Mouse (Mus musculus): Measurements from ENCODE around the gene Rgr.
"Not testable (repeated sequence)": the region's sequence is repeated elsewhere in the genome, so short reads cannot be mapped to it uniquely, and the experiment has no call there.

Rgr gene

DNA sequence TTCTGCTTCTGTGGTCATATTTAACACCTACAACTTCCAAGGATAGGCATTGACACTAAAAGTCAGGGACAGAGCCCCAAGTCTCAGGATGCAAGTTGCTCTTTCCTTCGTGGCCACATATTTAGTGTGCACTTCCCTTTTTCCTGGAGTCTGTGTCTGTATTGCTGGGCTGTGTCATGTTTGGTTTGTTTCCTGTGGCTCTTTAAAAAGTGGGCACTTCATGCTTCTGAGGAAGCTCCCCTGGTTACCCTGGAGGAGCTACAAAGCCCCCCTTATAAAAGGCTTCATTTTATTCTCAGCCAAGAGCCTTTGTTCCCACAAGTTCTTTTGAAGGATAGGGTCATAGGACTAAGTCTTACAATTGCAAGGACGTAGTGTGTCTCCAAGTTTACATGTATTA, 45.9 kb downstream of the Rgr start:
- no peak for DNase-seq (ENCODE audit: low read depth, low spot score)

DNA sequence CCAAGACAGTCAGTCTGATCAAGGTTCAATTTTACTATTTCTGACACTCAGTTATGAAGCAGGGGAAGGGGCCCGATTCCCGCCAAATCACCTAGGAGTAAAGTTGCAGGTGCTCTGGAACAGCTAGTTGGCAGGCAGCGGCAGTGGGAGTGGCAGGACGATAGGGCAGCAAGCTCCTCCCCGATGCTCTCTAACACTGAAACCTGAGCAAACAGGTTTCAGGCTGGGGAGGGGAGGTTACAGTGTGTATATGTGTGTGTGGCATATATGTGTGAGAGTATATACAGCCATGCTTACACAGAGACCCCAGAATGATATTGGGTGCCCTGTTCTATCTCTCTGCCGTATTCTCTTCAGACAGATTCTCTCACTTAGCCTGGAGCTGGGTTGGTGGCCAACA, 48.0 kb downstream of the Rgr start:
- DNase-seq (ENCODE audit: low read depth, low spot score), result not testable (repeated sequence)

DNA sequence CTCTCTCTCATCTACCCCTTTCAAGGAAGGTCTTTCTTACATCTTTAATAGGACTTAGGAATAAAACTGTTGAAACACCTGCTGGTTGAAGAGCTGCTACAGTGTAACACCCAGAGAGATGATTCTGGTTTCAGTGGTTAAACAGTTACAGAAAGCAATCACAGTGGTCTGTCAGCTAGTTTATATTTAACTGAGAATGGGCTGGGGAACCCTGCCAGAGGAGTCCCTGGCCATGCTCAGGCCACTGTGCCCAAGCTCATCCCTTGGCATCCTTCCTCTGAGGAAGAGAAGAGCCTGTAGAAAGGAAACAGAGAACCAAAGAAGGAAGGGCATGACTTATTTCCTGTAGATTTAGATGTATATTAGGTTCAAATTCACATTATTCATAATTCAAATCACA, 59.0 kb downstream of the Rgr start:
- DNase-seq (ENCODE audit: low read depth, low spot score), result no peak

DNA sequence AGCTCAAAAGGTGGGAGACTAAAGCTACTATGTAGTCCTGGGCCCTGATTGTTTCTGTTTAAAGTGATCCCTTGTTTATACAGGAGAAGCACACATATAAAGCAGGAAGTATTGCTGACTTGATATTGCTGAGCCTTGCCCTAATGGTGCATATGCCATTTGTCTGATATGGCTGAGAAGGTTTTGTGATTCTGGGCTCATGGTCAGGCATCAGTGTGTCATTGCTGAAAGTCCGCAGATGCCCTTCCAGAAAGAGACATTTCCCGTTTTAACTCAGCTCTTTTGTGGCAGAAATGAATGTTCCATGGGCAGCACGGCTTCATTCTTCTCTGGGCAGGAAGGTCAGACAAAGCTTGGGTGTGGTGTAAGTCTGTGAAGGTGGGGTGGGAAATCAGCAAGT, 63.1 kb downstream of the Rgr start:
- no peak for DNase-seq (ENCODE audit: low read depth, low spot score)
